Mouse (Mus musculus) E14TG2a.4 (cell line): ENCODE measurements around the gene Svbp.

Source experiments
- CTCF ChIP-seq: conservative IDR thresholded peaks from 2 replicates; pipeline ENCODE4 v1.5.1; 2014; ENCODE audit warnings: low read length
- NANOG ChIP-seq: IDR thresholded peaks from 2 replicates; pipeline ENCODE4 v1.6.1; 2014; ENCODE audit warnings: borderline replicate concordance, low read length, mixed read lengths
- POU5F1 ChIP-seq: IDR thresholded peaks from 2 replicates; pipeline ENCODE4 v1.6.1; 2014; ENCODE audit warnings: low read length, borderline replicate concordance

GRCm38 (mm10) chr4:119157186-119157585 is 37.9 kb upstream of the Svbp start:
- peak; percentile 72 for TF ChIP-seq CTCF
- TF ChIP-seq NANOG = no peak
- no peak for TF ChIP-seq POU5F1
